Mouse (Mus musculus) cerebellum, adult 9-11 months (tissue): ENCODE results near the gene Crim1.

Source experiments
- DNase-seq: peaks from one replicate; pipeline ENCODE4 v3.0.0; 2022

Crim1 gene

GRCm38 (mm10) chr17:78335250-78335649, 135.2 kb downstream of the Crim1 start:
- DNase-seq: no peak

DNA sequence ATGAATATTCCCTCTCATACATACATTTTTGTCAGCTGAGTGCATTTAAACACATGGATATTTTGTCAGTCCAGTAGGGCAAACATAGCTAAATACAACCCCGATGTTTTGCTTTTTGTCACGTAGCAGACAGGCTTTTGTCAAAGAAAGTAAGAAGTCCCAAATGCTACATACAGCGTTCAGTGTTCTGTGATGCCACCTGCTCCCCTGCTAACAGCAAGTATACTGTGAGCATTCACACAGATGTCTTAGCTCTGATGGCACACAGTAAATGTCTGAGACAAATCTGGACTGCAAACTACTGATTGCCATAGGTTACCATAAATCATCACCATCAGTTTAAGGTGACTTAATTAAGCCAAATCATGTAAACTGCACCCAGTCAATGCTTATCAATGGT, 143.6 kb downstream of the Crim1 start:
- no peak for DNase-seq

DNA sequence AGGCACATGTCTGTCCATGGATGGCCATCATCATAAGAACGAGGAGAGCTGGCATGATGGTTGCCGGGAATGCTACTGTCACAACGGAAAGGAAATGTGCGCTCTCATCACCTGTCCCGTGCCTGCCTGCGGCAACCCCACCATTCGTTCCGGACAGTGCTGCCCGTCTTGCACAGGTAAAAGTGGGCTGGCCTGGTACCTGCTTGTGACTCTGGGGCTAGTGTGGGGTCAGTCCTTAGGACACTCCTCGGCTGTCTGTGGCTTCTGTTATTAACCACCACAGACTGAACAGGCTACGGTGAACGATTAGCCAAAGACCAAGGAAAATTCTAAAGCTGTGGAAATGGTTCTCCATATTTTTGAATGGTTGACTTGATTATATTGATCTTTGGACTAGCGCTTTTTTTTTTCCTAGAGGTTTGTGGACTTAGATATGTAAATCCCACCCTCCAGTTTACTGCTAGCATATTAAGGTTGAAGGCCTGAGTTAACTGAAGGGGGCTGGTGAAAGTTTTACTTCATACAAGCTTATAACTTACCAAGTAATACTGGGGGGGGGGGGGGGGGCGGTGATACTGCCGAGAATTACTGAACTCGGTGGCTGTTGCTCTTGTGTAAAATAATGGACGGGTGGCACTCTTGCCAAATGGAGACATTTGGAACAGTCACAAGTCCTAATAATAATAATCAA, 147.2 kb downstream of the Crim1 start:
- no peak for DNase-seq

DNA sequence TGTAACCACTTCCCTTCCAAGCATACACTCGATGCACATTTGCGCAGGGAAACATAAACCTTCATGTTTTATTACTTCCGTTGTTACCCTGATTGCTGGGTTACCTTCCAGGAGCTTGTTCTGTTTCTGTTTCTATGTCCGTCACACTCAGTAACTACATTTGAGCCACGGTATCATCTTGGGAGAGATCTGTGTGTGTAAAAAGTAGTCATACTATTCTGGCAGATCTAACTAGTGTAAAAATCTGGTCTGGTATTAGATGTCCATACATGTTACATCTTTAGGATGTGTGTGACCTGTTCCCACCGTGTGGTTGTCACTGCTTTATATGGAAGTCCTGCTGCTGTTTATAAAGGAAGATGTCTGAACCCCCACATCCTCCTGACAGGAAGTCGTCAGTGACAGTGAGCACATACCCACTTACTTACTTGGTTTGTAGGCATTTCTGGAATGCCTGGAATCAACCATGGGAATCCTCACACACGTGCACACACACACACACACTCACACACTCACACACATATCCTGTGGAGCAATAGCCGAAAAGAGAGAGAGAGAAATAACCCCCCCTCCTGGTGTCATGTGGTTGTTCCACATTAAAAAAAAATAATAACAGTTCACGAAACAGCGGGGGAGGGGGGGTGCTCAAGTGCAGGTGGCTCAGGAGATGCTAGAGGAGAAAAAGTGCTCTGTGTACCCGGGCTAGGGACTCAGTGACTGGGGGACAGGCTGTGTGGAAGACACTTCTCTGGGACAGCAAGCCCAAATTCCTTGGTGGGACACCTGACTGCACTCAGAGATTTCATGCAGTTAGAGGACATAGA, 151.8 kb downstream of the Crim1 start:
- no peak for DNase-seq

GRCm38 (mm10) chr17:78352500-78352855, 152.4 kb downstream of the Crim1 start:
- DNase-seq: no peak

DNA sequence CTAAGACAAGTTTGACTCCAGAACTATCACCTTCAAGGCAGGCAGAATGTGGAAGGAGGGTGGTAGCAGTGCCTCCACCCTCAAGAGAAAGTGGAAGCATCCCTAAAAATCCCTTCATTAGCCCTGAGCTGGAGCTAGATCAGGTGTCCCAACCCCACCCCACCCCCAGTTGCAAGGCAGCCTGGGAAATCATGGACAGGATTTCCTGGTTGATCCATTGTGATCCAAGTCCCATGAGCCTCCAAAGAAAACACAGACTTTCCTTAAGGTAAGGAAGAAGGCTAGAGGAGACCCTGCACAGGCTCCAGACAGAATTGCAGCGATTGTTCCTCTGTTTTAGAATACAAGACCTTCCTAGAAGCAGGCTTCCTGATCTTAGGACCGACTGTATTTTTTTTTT, 154.4 kb downstream of the Crim1 start:
- DNase-seq: no peak

- DNase-seq: no peak
Observed at GRCm38 (mm10) chr17:78354871-78355270, 154.8 kb downstream of the Crim1 start.

DNA sequence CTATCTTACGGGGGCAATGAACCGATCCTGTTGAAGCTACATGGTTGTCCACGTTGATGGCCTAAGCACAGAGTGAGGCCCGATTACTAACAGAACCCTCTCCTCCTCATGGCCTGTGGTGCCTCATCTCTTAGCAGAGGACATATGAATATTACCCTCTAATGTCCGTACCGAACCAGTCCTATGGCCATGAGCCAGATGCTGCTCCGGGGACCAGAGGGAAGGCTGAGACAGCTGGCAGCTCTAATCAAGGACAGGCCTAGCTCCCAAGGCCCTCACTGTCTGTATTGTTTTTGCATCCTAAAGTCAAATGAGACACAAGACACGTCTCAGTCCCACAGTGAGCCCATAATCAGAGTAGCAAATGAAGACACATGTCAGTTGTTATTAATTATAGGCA, 155.6 kb downstream of the Crim1 start:
- DNase-seq: no peak

GRCm38 (mm10) chr17:78357753-78358152, 157.7 kb downstream of the Crim1 start:
- no peak for DNase-seq

- peak; percentile 34 for DNase-seq
Observed at GRCm38 (mm10) chr17:78358251-78358726, 158.2 kb downstream of the Crim1 start.

DNA sequence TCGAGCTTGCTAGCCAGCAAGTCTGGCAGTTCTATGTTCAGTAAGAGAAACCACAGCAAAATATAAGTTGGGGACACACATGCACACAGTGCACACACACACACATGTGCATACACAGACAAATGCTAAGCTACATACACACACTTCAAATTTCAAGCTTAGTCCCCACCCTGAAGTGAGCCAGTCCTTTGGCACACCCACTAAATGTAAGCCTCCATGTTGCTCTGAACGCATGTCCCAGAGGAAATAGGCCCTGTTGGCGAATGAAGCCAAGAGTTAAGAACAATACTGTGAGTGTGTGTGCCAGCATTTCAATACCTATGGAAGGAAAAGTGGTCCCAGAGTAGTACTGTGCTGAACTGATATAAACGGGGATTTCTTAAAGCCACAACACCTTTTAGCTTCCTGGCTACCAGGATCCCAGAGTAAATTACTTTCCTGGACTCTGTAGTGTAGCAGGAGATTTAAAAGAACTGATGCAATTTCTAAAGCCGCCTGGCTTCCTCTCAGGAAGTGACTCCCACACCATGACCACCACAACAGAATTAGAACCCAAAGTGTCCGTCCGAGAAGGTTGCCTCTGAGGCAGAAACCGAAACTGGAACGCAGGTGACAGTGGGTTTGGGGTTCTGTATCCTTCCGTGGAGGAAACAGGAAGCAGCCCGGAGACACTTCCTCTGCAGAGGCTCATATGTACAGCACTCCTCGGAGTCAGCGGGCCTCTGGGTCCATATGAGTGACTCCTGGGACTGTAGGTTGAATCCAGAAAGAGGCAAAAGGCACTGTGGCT, 162.1 kb downstream of the Crim1 start:
- DNase-seq: no peak

- no peak for DNase-seq
Observed at GRCm38 (mm10) chr17:78364555-78365302, 164.7 kb downstream of the Crim1 start.

DNA sequence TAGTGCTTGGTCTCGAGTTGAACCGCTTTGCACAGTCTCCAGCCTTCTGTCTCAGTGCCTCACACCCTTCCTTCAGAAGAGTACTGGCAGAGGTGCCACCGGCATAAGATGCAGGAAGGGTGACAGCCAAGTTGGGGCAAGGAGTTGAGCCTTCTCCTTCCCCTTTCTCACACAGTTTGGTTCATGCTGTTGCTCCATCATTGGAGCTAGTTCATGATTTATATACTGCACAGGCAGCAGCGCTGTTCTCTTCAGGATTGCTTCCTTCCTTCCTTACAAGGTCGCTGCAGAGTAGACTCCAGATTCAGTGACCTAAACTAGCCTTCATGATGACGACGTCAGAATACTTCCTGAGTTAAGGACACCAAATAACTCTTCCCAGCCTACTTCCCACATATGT, 166.0 kb downstream of the Crim1 start:
- DNase-seq: no peak

- no peak for DNase-seq
Observed at GRCm38 (mm10) chr17:78368481-78368880, 168.4 kb downstream of the Crim1 start.

DNA sequence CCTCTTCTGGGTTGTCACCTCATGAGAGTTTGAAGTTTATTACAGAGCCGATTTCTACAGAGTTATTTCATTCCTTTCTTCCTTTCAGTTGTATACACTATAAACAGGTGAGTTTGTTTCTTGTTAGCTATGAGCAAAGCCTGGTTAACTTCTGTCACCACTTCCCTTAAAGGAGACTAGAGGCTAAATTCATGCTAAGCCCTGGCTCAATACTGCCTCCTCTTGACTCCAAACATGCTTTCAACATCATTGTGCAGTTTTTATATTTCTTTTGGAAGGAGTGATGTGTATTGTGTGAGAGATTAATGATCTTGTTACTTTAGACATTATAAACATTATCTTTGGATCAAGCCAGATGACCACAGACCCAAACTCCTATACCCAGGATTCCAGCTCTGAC, 170.4 kb downstream of the Crim1 start:
- no peak for DNase-seq

DNA sequence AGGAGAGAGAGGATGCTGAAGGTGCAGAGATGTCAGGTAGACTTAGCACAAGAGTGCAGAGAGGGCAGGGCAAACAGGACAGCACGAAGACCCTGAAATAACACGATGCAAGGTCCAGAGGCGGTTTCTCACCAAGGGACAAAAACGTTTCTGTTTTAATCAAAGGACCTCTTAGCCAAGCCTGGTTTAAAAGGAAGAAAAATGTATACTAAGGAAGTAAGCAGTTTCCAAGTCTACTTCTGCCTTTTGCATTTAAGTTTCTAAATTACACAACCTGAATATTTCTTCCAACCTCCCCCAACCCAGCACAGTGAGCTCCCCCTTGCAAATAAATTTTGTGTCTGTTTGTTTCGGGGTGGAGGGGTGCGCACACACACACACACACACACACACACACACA, 173.1 kb downstream of the Crim1 start:
- DNase-seq: no peak

DNA sequence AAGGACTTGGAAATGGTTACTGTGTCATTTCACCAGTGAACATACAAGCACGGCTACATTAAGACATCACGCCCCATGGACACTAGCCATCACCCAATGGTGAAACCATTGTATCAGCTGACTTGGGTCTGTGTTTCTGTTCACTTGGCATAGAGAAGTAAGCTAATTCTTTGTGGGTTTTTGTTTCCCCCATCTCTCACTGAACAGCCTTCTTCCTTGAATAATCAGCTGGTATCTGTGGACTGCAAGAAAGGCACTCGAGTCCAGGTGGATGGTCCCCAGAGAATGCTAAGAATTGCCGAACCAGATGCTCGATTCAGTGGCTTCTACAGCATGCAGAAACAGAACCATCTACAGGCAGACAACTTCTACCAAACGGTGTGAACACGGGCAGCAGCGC, 173.8 kb downstream of the Crim1 start:
- DNase-seq: no peak

- DNase-seq: no peak
Observed at GRCm38 (mm10) chr17:78374756-78375155, 174.7 kb downstream of the Crim1 start.

- no peak for DNase-seq
Observed at GRCm38 (mm10) chr17:78376587-78376986, 176.5 kb downstream of the Crim1 start.

GRCm38 (mm10) chr17:78379079-78379729, 179.2 kb downstream of the Crim1 start:
- no peak for DNase-seq

GRCm38 (mm10) chr17:78379730-78380245, 179.7 kb downstream of the Crim1 start:
- DNase-seq: no peak

DNA sequence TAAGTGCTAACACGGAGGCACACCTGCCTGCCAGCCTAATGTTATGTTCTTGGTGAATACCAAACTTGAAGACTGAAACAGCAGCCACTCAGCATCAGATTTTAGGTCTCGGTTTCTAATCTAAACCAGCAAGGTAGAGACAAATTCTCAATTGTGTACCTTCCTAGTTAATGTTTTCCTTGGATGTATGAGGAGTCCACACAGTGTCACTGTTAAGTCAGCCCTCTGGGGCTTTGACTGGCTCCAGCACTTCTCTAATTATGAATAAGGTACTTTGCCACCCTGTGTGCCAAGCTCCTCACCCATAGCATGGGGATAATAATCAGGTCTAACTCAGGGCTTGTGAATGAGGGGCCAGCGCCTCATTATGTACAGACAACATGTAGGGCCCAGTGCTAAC, 182.3 kb downstream of the Crim1 start:
- no peak for DNase-seq
